Mouse (Mus musculus): ENCODE results near the gene Pon2.
"Not testable (repeated sequence)": the region's sequence is repeated elsewhere in the genome, so short reads cannot be mapped to it uniquely, and the experiment has no call there.

Gene Pon2

GRCm38 (mm10) chr6:5223551-5223950 lies 74.7 kb downstream of the Pon2 start:
- not testable (repeated sequence) for DNase-seq (ENCODE audit: low spot score)

GRCm38 (mm10) chr6:5222080-5222479 lies 76.2 kb downstream of the Pon2 start:
- DNase-seq (ENCODE audit: low spot score) = no peak

GRCm38 (mm10) chr6:5218190-5218589 lies 80.1 kb downstream of the Pon2 start:
- DNase-seq (ENCODE audit: low spot score) = no peak

All from yolk sac, embryonic 10.5 days (tissue).